Mouse (Mus musculus) heart, embryonic 10.5 days (tissue): ENCODE measurements around the gene Sema4b. TPM values are rescaled to one million over a fixed set of nuclear protein-coding genes. Genes with fewer than 3 reads are reported as not detected.

ENCODE experiments used
- DNase-seq: peaks from one replicate; pipeline ENCODE4 v3.0.0-alpha.2; 2017; ENCODE audit warnings: low spot score
- H3K27ac ChIP-seq: fragments of 300-500 bp; sonication (generic); 2 replicates; pipeline ENCODE4 v1.5.1; 2016; ENCODE audit warnings: mild to moderate bottlenecking
- H3K27me3 ChIP-seq: fragments of 300-500 bp; sonication (generic); 2 replicates; pipeline ENCODE4 v1.6.1; 2016; ENCODE audit warnings: mild to moderate bottlenecking; ENCODE audit not compliant: poor library complexity, insufficient read depth, severe bottlenecking
- H3K36me3 ChIP-seq: fragments of 300-500 bp; sonication (generic); 2 replicates; pipeline ENCODE4 v1.6.1; 2016; ENCODE audit warnings: mild to moderate bottlenecking, moderate library complexity
- H3K4me1 ChIP-seq: fragments of 300-500 bp; sonication (generic); 2 replicates; pipeline ENCODE4 v1.6.1; 2016; ENCODE audit warnings: mild to moderate bottlenecking
- H3K4me3 ChIP-seq: fragments of 300-500 bp; sonication (generic); 2 replicates; pipeline ENCODE4 v1.5.1; 2016; ENCODE audit warnings: mild to moderate bottlenecking, moderate library complexity
- H3K9me3 ChIP-seq: fragments of 300-500 bp; sonication (generic); 2 replicates; pipeline ENCODE4 v1.6.1; 2016; ENCODE audit warnings: mild to moderate bottlenecking, moderate library complexity
- WGBS: fragments of 180-500 bp; shearing (Covaris S2); methylation state at CpG from one replicate; pipeline ENCODE4 v1.1.7; 2016; 5-methylcytosine and 5-hydroxymethylcytosine counted together
- polyA plus RNA-seq: library from polyadenylated mRNA; unstranded; fragments of >200 nt; fragmentation: Nextera tagmentation; extraction: Ambion mirVana; gene quantifications from 2 replicates; pipeline ENCODE4 v1.2.1, GENCODE M21; 2016

The Sema4b gene
- polyA plus RNA-seq, 1 experiment from 2014 or later: 7.8 TPM

DNA sequence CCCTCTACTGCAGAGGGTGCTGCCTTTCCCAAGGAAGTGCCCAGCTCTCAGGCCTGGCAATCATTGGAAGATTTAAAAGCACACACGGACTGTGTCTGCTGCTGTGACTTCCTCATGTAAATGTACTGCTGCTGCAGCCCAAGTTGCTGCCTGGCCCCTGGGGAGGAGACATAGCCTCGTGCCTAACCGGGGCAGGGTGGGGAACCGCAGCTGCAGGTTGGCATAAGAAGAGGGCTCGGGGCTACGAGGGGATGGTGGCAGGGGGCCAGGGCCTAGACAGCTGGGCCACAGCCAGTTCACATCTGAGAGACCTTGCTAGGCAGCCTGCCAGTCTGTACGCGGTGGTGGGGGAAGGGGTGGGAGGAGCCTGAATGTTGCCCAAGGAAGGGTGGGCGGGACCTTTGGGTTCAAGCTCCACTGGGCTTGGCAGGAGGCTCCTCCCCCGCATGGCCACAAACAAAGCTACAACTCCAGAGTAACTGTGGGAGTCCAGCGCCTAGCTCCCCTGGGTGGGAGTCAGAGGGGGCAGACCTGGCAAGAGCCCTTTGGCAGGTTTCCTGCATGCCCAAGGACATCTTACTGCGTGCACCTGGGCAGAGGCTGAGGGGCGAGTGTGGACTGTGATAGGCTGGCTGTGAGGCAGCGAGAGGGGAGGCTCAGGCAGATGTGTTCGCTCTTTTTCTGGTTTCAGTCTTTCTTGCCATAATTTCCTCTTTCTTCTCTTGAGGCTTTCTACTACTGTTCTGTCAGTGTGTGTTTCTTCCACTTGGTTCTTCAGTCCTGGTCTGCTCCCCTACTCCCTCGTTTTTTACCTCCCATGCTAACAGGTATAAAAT is 5.8 kb downstream of the Sema4b start:
- Histone ChIP-seq H3K36me3 (no peaks in the 10 kb centered on the region), H3K27me3 (no peaks in the 10 kb centered on the region), H3K27ac (peak overlapping the region; percentile 87), H3K4me1 (peaks cover 48% of the 10 kb centered on the region), H3K9me3 (no peaks in the 10 kb centered on the region), H3K4me3 (peak overlapping the region; percentile 49)
- DNase-seq: peak; percentile 89
- 15% methylated on average over 16 of the region's 16 CpGs for WGBS

- Histone ChIP-seq H3K36me3 (no peaks in the 10 kb centered on the region), H3K27ac (no peak overlapping the region), H3K4me3 (no peak overlapping the region), H3K27me3 (no peaks in the 10 kb centered on the region), H3K9me3 (no peaks in the 10 kb centered on the region), H3K4me1 (peaks cover 54% of the 10 kb centered on the region)
- DNase-seq: no peak
- 72% methylated on average over 13 of the region's 13 CpGs for WGBS
Observed at GRCm38 (mm10) chr7:80193941-80194739, 7.5 kb downstream of the Sema4b start.

DNA sequence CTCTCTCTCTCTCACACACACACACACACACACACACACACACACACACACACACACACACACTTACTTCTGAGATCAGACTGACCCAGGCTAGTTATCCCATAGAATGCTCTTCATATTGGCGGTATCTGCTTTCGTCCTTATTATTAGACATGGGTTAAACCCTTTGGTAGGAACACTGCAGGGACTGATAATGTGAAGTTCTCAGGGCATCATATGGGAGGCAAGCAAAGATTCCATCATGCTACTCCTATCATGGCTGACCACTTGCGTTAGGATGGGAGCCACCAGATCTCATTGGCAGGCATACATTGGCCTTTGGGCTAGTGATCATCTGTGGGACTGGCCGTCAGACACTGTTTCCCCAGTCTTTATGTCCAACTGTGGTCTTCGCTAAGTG is 8.5 kb downstream of the Sema4b start:
- WGBS: 92% methylated on average over 5 of the region's 5 CpGs
- H3K9me3 ChIP-seq: no peaks in the 10 kb centered on the region
- no peaks in the 10 kb centered on the region for H3K27me3 ChIP-seq
- no peak for DNase-seq
- H3K4me3 ChIP-seq: no peak overlapping the region
- H3K27ac ChIP-seq: no peak overlapping the region
- peaks cover 52% of the 10 kb centered on the region for H3K4me1 ChIP-seq
- no peaks in the 10 kb centered on the region for H3K36me3 ChIP-seq

DNA sequence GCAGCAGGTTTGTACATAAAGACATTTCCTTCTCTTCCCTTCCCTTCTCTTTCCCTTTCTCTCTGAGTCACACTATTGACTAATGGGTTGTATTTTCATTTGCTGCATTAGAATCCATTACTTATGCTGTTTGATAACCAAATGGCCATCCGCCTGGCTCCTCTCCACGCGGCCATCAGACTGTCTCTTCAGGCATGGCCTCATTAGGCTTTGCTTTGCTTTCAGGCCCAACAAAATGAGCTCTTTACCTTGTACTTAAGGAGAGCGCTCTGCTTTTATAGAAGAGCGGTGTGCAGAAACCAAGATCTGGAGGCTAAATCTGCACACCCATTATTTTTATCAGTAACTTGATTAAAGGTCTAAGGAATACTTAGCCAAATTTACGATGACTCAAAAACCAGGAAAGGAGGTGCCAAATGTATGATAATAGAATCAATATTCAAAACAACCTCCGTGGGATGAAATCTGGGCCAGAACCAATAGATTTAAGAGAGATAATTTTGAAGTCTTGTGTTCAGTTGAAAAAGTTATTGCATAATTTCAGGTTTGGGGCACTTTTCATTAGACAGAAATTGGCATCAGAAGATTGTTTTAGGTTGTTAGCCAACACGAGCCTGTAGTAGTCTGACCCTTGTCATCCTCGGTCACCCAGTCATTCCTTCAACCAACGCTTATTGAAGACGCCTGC is 9.1 kb downstream of the Sema4b start:
- no peaks in the 10 kb centered on the region for H3K27me3 ChIP-seq
- H3K9me3 ChIP-seq: no peaks in the 10 kb centered on the region
- H3K27ac ChIP-seq: no peak overlapping the region
- no peaks in the 10 kb centered on the region for H3K36me3 ChIP-seq
- 87% methylated on average over 10 of the region's 11 CpGs for WGBS
- DNase-seq: no peak
- peaks cover 46% of the 10 kb centered on the region for H3K4me1 ChIP-seq
- no peak overlapping the region for H3K4me3 ChIP-seq

GRCm38 (mm10) chr7:80197371-80197770 is 10.7 kb downstream of the Sema4b start:
- no peaks in the 10 kb centered on the region for H3K27me3 ChIP-seq
- peaks cover 34% of the 10 kb centered on the region for H3K4me1 ChIP-seq
- peak overlapping the region; percentile 80 for H3K4me3 ChIP-seq
- peaks cover 3% of the 10 kb centered on the region; the same call in 1 of the 2 replicates for H3K36me3 ChIP-seq
- H3K9me3 ChIP-seq: no peaks in the 10 kb centered on the region
- H3K27ac ChIP-seq: peak overlapping the region; percentile 91
- no peak for DNase-seq
- WGBS: 35% methylated on average over 4 of the region's 4 CpGs

DNA sequence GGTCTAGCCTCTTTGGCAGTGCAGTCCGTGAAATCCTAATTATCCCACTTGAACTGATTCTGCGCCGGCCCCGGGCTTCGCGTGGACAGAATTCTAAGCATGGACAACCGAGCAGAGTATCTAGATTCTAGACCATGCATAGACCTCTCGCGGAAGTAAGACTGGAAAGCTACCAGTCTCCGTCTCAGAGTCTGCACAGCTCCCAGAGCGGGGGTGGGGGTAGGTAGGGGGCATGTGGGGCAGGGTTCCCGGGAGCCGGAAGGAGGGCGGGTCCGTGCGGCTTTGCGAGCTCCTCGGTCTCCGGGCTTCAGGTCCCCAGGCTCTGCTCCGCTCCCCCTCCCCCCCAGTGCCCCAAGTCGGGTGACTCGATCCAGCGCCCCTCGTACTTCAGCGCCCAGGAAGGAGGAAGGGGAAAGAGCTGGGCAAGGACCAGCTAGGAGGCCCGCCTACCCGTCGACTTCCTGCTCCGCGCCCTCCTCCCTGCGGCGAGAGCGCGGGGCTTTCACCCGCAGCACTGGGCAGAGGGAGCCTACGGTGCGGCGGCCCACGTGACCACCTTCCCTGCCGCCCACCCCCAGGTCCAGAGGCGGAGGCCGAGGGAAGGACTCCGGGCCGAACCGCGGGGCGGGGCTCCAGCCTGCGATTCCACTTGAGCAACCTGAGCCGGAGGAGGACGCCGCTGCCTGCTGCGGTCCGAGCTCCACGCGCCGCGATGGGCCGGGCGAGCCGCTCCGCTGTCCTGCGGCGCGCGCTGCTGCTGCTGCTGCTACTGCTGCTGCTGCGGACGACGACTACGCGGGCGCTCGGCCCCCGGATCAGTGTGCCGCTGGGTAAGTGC is 11.5 kb downstream of the Sema4b start:
- Histone ChIP-seq H3K36me3 (peaks cover 8% of the 10 kb centered on the region; the same call in 1 of the 2 replicates), H3K4me1 (peaks cover 35% of the 10 kb centered on the region), H3K27me3 (no peaks in the 10 kb centered on the region), H3K9me3 (no peaks in the 10 kb centered on the region), H3K4me3 (peak overlapping the region; percentile 80), H3K27ac (peak overlapping the region; percentile 91)
- DNase-seq: peak; percentile 91
- under 1% methylated on average over 74 of the region's 74 CpGs for WGBS

GRCm38 (mm10) chr7:80198863-80199262 is 12.2 kb downstream of the Sema4b start:
- WGBS: 2% methylated on average over 11 of the region's 11 CpGs
- H3K27me3 ChIP-seq: no peaks in the 10 kb centered on the region
- H3K9me3 ChIP-seq: no peaks in the 10 kb centered on the region
- peaks cover 42% of the 10 kb centered on the region for H3K4me1 ChIP-seq
- peak overlapping the region; percentile 80 for H3K4me3 ChIP-seq
- peak overlapping the region; percentile 91 for H3K27ac ChIP-seq
- DNase-seq: no peak
- peaks cover 8% of the 10 kb centered on the region; the same call in 1 of the 2 replicates for H3K36me3 ChIP-seq

- H3K4me1 ChIP-seq: peaks cover 40% of the 10 kb centered on the region
- H3K9me3 ChIP-seq: no peaks in the 10 kb centered on the region
- H3K4me3 ChIP-seq: peak overlapping the region; percentile 80
- H3K27ac ChIP-seq: peak overlapping the region; percentile 91; the same call in 1 of the 2 replicates
- 42% methylated on average over 6 of the region's 6 CpGs for WGBS
- no peak for DNase-seq
- H3K27me3 ChIP-seq: no peaks in the 10 kb centered on the region
- peaks cover 8% of the 10 kb centered on the region; the same call in 1 of the 2 replicates for H3K36me3 ChIP-seq
Observed at GRCm38 (mm10) chr7:80199286-80199685, 12.6 kb downstream of the Sema4b start.

GRCm38 (mm10) chr7:80199851-80200587 is 13.4 kb downstream of the Sema4b start:
- peaks cover 8% of the 10 kb centered on the region; the same call in 1 of the 2 replicates for H3K36me3 ChIP-seq
- no peak for DNase-seq
- no peaks in the 10 kb centered on the region for H3K27me3 ChIP-seq
- no peaks in the 10 kb centered on the region for H3K9me3 ChIP-seq
- H3K4me1 ChIP-seq: peaks cover 39% of the 10 kb centered on the region
- 76% methylated on average over 11 of the region's 11 CpGs for WGBS
- H3K4me3 ChIP-seq: no peak overlapping the region
- H3K27ac ChIP-seq: no peak overlapping the region

DNA sequence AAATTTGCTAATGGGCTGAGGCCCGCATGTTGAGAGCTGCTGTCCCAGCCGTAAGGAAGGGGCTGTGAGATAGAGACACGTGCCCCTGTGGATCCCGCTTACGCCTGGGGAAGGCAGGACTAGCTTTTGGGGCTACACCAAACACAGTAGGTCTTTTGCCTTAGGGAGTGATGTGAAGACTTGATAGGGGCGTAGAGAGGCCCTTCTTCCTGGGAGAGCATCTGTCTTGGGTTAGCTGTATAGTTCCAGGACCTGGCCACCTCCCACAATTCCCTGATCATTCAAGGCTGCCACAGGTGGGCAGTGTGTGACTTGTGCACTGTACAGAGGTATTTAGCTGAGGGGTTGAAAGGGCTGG is 13.9 kb downstream of the Sema4b start:
- Histone ChIP-seq H3K9me3 (no peaks in the 10 kb centered on the region), H3K27ac (no peak overlapping the region), H3K27me3 (no peaks in the 10 kb centered on the region), H3K4me1 (peaks cover 41% of the 10 kb centered on the region), H3K4me3 (no peak overlapping the region), H3K36me3 (peaks cover 8% of the 10 kb centered on the region; the same call in 1 of the 2 replicates)
- 83% methylated on average over 6 of the region's 6 CpGs for WGBS
- no peak for DNase-seq

DNA sequence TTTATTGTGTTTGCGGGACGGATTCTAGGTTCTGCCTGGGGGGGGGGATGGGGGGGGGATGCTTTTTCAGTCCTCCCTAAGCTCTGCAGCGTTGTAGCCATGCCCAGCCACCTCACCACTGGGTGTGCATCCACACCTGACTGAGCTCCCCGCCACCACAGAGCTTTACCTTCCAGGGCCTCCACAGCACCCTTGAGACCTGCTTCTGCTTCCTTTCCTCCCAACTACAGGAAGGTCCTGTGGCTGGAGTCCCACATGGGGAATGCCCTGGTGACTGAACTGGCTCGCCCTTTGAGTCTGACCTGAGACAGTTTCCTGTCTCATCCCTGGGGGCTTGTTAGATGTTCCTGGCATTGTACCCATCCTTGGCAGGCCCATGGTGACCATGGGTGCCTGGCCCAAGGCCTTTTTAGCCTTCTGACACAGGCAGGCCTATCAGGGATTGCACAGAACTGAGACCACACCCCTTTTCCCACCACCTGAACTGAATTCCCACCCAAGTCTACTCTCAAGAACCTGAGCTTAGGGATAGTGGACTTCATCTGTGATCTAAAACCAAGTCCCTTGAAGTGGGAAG is 14.4 kb downstream of the Sema4b start:
- H3K27me3 ChIP-seq: no peaks in the 10 kb centered on the region
- H3K4me1 ChIP-seq: peaks cover 46% of the 10 kb centered on the region
- no peak overlapping the region for H3K27ac ChIP-seq
- 88% methylated on average over 5 of the region's 5 CpGs for WGBS
- peaks cover 8% of the 10 kb centered on the region; the same call in 1 of the 2 replicates for H3K36me3 ChIP-seq
- H3K4me3 ChIP-seq: no peak overlapping the region
- no peak for DNase-seq
- no peaks in the 10 kb centered on the region for H3K9me3 ChIP-seq
